In the genomic region with DNA sequence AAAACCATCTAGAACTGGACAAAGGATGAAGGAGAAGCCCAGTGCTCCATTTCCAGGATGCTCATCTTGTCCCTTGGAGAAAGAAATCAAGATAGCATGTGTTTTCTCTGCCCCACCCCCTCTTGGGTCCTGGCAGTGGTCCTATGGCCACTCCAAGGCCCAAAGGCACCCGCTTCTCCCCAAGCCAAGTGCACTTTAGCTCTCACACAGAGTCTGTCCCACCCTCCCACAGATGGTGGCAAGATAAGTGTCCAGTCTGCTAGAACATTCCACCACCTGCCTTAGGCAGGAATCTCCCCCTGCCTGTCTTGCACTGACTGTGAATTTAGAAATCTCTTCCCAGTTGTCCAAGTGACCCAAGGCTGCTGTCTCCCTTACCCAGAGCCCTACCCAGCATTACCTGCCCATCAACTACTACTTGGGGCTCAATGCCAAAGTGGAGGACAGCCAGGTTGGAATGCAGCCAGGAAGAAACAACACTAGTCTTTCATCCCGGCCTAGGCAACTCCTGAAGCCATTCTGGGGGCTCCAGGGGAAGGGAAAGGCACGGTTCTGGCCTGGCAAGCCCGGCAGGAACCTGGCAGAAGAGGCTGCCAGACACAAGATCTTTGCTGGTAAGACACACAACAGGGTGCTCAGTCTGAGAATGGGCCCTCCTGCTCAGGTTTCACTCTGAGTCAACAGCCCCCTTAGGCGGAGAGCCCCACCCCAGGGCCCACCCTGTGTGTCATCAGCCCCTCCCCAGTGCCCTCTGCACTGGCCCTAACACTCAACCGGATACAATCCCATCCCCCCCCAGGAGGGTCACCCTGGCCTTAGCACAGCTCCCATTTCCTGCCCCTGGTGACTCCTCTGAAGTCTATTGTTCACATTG, we compare ENCODE assay signal across 8 mouse cellular contexts. TPM values are rescaled to one million over a fixed set of nuclear protein-coding genes. Genes with fewer than 3 reads are reported as not detected.
DNase-seq lines count a peak whose midpoint lies in the region; ATAC-seq lines count a peak whose summit lies in the region.

No protein-coding gene starts in this region.

- no peaks in the 10 kb centered on the region for H3K9me3 ChIP-seq in hindbrain, embryonic 10.5 days
- H3K9me3 ChIP-seq in hindbrain, embryonic 13.5 days, result no peaks in the 10 kb centered on the region
- no peaks in the 10 kb centered on the region for H3K9me3 ChIP-seq in lung, embryonic 16.5 days (ENCODE audit: control insufficient read depth, low read length)

- H3K9ac ChIP-seq in hindbrain, embryonic 13.5 days, result no peak overlapping the region
- H3K9ac ChIP-seq in lung, embryonic 16.5 days (ENCODE audit: low read length), result peak overlapping the region; percentile 44

- peaks cover 38% of the 10 kb centered on the region for H3K4me1 ChIP-seq in hindbrain, embryonic 10.5 days (replicated peaks)
- peaks cover 35% of the 10 kb centered on the region for H3K4me1 ChIP-seq in hindbrain, embryonic 13.5 days (replicated peaks)
- peaks cover 46% of the 10 kb centered on the region for H3K4me1 ChIP-seq in lung, embryonic 16.5 days (replicated peaks; ENCODE audit: control insufficient read depth, insufficient read depth, low read length)

- no peak; the same call in 1 of the 2 replicates for ATAC-seq in hindbrain, embryonic 13.5 days (ENCODE audit: low FRiP score)
- peak; percentile 54 for ATAC-seq in lung, embryonic 16.5 days (ENCODE audit: low read depth)

- H3K27ac ChIP-seq in hindbrain, embryonic 10.5 days, result peak overlapping the region; percentile 24
- H3K27ac ChIP-seq in hindbrain, embryonic 13.5 days, result no peak overlapping the region
- H3K27ac ChIP-seq in lung, embryonic 16.5 days (ENCODE audit: low read length), result peak overlapping the region; percentile 92

- peaks cover 50% of the 10 kb centered on the region for H3K27me3 ChIP-seq in hindbrain, embryonic 10.5 days (ENCODE audit: insufficient read depth, poor library complexity, severe bottlenecking)
- H3K27me3 ChIP-seq in hindbrain, embryonic 13.5 days, result peaks cover 51% of the 10 kb centered on the region
- peaks cover 15% of the 10 kb centered on the region for H3K27me3 ChIP-seq in lung, embryonic 16.5 days (ENCODE audit: control insufficient read depth, insufficient read depth, low read depth, low read length)

- H3K36me3 ChIP-seq in hindbrain, embryonic 10.5 days, result no peaks in the 10 kb centered on the region
- H3K36me3 ChIP-seq in hindbrain, embryonic 13.5 days, result no peaks in the 10 kb centered on the region
- H3K36me3 ChIP-seq in lung, embryonic 16.5 days (ENCODE audit: control insufficient read depth, insufficient read depth, low read length), result no peaks in the 10 kb centered on the region

- H3K4me2 ChIP-seq in hindbrain, embryonic 13.5 days, result no peak overlapping the region
- H3K4me2 ChIP-seq in lung, embryonic 16.5 days (ENCODE audit: low read depth, low read length), result peak overlapping the region; percentile 33; the same call in 1 of the 2 replicates

- 42% methylated on average over 6 of the region's 6 CpGs for WGBS in hindbrain, embryonic 10.5 days
- WGBS in hindbrain, embryonic 13.5 days, result 39% methylated on average over 6 of the region's 6 CpGs
- WGBS in lung, embryonic 16.5 days, result 21% methylated on average over 6 of the region's 6 CpGs

- DNase-seq in hindbrain, embryonic 10.5 days (ENCODE audit: low spot score), result no peak
- DNase-seq in cerebellum, adult 8-10 months, result peak; percentile 89
- DNase-seq in heart, adult 9 months (ENCODE audit: low spot score in 2 of 2), result peak; percentile 61 to 80
- peak; percentile 85 for DNase-seq in kidney, adult 9 months
- DNase-seq in thymus, postnatal 14 days, result no peak
- DNase-seq in layer of hippocampus, postnatal 36 days, result no peak

- no peak overlapping the region for H3K4me3 ChIP-seq in hindbrain, embryonic 10.5 days
- no peak overlapping the region for H3K4me3 ChIP-seq in hindbrain, embryonic 13.5 days
- no peak overlapping the region for H3K4me3 ChIP-seq in lung, embryonic 16.5 days (ENCODE audit: low read length)

RNA-seq across cellular contexts. Expression of a gene that starts 4.5 kb away (rescaled TPM):
- polyA plus RNA-seq in hindbrain, embryonic 10.5 days (2016; fragmentation: Nextera tagmentation; extraction: Ambion mirVana), result 2.5 and 2.9 TPM in 2 replicates
- 0.53 and 0.70 TPM in 2 replicates for polyA plus RNA-seq in hindbrain, embryonic 13.5 days (2015; fragmentation: Nextera tagmentation; extraction: Ambion mirVana)
- polyA plus RNA-seq in lung, embryonic 16.5 days (2015; fragmentation: Nextera tagmentation; extraction: Ambion mirVana), result 5.5 and 5.9 TPM in 2 replicates
- total RNA-seq in layer of hippocampus, postnatal 36 days (2021), result 1 to 10 TPM in 1 of 2 experiments, under 1 TPM in 1; 0.57 to 1.1 TPM

RNA-seq across cellular contexts. Expression of a gene that starts 59.5 kb away (rescaled TPM):
- polyA plus RNA-seq in hindbrain, embryonic 10.5 days (2016; fragmentation: Nextera tagmentation; extraction: Ambion mirVana), result 19.1 and 21.4 TPM in 2 replicates
- 19.9 and 20.1 TPM in 2 replicates for polyA plus RNA-seq in hindbrain, embryonic 13.5 days (2015; fragmentation: Nextera tagmentation; extraction: Ambion mirVana)
- polyA plus RNA-seq in lung, embryonic 16.5 days (2015; fragmentation: Nextera tagmentation; extraction: Ambion mirVana), result 19.3 and 21.6 TPM in 2 replicates
- 10 to 100 TPM; 19.6 to 24.0 TPM for total RNA-seq in layer of hippocampus, postnatal 36 days (2021)

Comparison
In these comparisons a context has a peak if more than half of its experiments do, and no peak if none do; other contexts are left out.
1. DNase-seq: peak in cerebellum, adult 8-10 months (single experiment), heart, adult 9 months (2 of 2) and kidney, adult 9 months (single experiment); none in hindbrain, embryonic 10.5 days (single experiment), thymus, postnatal 14 days (single experiment) and layer of hippocampus, postnatal 36 days (0 of 2).